Mouse (Mus musculus) WW6 (cell line): Measurements from ENCODE around the gene Nacc2.

Experiments
- DNase-seq: peaks from one replicate; pipeline ENCODE4 v3.0.0-alpha.2; 2013; ENCODE audit warnings: low read depth, low spot score

The Nacc2 gene

DNA sequence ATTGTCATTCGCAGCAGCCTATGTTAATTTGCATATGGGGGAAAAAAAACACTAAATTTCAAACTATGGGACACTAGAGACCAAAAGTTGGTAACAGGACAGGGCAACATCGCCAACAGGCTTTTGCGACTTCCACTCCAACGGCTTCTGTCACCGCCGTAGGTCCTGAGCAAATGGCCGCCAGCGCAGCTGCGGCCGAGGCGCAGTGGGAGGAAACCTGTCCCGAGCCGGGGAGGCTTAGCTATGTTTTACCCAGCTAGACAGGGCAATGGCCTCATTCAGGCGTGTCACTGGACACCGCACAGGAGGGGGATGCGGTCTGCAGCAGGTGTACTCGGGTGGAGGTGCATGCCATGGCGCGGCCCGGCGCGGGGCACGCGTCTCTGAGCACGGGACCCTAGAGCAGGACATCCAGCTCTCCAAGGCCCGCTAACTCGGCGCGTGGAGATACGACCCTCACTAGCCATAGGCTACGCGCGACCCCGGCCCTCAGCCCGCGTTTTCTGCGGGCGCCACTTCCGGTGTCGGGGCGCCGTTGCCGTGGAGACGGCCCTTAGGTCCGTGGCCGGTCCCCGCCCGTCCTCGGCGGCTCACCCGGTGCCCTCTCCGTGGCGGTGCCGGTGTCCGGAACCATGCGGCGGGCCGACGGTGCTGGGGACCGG lies 16.7 kb upstream of the Nacc2 start:
- no peak for DNase-seq

DNA sequence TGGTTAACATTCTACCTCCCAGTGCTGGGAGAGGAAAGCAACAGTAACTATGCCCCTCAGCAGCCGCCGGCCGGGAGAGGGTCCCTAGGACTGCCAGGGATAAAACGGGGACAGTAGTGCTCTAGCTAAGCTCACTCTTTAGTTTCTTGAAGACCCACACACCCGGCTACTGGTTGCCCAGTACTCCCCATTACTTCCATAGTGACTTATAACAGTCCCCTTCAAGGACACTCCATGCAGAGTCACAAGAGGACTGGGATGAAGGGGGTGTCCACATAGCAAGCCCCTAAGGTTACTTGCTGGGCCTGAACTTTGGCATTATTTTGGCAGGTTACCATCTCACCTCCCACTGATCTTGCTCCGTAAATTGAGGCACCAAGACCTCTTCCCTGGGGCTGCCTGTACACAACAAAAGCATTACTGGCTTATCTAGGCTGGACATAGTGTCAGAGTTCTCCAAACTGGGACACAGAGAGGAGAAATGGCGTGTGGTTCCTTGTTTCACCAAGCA lies 16.1 kb upstream of the Nacc2 start:
- no peak for DNase-seq

DNA sequence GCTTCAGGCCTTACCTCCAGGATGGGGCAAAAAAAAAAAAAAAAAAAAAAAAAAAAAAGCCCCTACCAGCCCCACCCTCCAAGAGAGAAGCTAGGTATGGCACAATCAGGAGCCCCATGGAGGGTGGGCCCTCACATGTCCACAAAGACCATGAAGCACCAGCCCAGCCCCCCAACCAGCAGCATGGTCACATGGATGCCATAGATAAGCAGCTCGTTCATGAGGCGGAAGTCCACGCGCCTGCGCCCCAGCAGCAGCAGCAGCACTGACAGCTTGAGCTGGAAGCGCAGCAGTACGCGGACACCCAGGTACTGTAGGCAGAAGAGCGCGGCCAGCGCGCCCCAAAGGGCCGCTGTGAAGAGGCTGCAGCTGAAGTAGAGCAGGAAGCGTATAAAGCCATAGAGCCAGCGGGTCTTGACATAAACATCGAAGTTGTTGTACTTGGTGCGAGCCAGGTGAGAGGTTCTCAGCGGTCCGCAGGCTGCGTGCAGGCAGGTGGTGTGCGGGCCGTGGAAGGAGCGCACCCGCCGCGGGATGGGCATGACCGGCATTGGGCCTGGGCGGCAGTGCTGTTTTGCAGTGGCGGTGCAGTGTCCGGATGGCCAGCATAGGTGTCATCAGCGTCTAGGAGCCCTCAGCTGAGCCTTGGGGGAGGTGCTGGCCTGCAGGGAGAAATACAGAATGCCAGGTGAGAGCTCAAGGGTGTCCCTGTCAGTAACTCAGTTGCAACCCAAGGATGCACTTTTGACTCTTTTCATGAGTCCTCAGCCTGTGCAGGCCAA lies 15.4 kb upstream of the Nacc2 start:
- DNase-seq = no peak

DNA sequence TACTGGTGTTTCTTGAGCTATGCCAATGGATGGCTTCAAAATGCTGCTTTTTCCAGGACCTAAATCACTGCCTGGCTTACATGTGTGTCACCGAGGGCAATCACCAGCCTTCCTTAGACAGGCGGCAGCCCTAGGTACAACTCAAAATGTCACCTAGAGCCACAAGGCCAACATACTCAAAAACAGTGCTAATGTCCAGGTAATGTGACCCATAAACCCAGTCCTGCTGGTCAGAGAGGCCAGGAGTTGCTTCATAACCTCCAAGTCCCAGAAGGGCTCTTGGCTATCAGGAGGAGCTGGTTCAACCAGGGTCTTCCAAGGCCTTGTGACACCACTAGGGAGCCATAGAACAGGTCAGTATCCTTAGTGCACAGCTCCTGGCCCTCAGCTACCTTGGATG lies 11.6 kb upstream of the Nacc2 start:
- DNase-seq = no peak

DNA sequence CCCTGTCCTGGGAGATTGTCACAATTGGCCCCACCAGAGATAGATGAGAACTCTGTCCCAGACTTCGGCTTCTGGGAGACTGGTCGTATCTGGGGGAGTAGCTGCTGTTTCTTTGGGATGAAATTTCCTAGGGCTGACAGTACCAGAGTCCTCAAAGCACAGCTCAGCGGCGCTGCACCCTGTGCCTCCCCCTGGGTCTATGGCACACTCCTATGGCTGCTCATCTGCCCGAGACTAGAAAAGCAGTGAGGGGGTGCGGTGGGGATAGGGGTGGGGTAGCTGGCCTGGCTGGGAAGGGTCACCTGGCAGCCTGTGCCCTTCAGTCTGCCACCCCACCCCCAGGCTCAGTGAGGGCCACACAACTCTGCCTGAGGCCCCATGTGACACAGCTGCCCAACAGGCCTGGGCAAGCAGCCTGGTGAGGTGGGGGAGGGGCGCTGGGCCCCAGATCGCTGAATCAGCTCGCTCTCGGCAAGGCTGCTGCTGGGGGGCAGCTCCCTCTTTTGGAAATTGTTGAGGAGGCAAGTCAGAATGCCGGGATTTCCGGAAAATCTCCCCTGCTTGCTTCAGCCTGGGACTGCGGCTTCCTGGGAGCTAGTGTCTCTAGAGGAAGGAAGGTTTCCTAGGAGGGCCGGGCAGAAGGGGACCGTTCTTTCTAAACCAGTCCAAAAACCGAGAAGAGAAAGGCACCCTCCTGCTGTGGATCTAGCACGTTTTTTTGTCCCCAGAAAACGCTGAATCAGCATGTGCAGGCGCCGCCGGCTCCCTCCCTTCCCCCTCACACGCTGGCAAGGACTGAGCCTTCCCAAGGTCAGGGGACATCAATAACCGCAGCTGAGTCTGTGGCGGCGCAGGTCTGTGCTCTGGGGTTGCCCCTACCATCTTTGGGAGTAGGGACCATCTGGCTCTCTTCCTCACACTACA lies 9.9 kb upstream of the Nacc2 start:
- DNase-seq = peak; percentile 52

DNA sequence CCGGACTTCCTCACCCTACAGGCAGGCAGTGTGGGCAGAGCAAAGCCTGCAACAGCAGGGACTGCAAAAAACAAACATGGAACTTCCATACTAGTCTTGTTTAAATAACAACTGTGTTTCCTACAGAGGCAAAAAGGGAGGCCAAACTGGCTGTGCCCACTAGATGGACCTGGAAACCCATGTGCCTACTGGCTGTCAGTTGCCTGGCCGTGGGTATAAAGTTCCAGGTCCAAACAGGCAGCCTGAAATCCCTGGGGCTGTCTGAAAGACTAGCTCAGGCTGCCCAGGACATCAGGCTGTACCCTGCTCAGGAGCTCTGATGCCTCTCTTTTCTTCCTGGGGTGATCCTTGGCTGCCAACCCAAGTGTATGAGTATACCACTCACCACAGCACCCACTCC lies 8.3 kb upstream of the Nacc2 start:
- no peak for DNase-seq

DNA sequence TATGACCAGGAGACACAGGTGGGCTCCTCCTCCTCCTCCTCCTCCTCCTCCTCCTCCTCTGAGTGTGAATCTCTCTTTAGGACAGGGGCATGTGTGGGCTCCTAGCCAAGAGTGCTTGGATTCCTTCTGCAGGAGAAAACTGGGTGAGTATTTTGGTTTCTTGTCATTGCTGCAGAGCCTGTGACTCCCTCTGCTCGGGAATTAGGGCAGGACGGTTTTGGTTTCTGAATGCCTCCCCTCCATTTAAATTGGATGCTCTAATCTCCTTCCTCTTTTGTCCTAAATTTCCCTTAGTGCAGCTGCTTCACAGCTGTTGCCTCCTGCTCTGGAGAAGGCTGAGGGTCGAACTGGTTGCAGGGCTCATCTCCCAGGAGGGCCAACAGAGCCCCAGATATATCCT lies 6.9 kb upstream of the Nacc2 start:
- no peak for DNase-seq

DNA sequence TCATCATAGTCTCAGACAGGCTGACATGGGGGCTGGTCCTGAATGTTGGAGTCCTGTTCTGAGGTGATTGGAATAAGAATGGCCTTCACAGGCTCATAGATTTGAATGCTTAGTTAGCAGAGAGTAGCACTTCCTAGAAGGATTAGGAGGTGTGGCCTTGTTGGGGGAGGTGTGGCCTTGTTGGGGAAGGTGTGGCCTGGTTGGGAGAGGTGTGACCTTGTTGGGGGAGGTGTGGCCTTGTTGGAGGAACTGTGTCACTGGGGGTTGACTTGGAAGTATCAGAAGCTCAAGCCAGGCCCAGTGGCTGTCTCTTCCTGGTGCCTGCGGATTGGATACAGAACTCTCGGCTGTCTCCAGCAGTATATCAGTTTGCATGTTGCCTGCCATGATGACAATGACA lies 6.3 kb upstream of the Nacc2 start:
- peak; percentile 34 for DNase-seq

DNA sequence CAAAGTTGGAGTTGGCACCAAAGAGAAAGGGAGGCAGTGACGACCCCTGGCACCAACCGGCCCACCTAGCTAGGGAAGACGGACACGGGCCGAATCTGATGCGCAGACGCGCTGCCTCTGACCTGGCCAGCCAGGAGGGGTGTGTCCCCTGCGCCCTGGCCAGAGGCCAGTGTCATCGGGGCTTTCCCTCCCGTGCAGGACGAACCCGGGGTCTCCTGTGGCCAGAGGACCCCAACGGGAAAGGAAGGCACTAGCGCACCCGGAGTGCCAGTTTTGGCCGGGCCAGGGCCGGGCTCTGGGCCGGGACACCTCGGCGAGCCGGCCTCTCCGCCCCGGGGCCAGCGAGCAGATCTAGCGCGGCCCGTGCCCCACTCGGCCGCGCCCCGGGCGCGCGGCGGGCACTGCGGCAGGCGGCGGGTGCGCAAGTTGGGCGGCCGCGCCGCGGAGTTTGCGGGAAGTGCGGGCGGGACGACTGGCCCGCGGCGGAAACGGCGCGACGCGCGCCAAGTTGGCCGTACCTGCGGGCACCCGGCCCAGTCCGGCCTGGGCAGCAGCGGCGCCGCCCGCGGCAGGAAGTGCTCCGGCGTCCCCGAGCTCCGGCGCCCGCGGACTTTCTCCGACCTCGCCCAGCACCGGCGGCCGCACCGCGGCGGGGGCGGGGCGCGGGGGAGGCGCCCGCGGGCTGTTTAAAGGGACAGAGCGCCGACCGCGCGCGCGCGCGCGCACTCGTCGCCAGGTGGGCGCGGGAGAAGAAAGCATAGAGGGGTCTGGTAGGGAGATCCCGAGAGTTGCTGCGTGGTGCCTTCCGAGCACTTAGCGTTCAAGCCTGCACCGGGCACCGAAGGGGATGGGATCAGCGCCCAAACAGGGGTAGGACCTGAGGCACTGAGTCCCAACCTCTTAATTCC lies 595 bp downstream of the Nacc2 start:
- no peak for DNase-seq

DNA sequence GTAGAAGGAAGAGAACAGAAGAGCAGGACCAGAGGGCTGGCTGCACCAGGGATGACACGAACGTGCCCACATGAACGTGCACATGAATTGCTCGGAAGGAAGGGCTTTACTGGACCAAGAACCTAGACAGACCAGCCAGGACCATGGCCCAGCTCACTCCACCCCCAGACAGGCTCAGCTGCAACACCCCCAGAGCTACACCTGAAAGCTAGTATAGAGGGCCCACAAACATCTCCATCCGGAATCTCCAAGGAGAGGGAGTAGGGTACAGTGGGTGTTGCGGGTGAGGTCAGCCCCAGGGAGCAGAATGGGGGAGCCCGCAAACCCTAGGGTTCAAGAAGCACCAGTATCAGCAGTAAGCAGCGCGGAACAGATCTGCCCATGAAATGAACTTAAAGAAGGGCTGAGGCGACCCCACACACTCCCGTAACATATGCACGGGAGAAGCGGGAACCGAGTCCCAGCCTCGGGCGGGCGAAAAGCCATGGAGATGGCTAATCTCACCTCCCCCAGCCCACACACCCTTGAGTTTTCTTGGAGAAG lies 1.4 kb downstream of the Nacc2 start:
- no peak for DNase-seq

DNA sequence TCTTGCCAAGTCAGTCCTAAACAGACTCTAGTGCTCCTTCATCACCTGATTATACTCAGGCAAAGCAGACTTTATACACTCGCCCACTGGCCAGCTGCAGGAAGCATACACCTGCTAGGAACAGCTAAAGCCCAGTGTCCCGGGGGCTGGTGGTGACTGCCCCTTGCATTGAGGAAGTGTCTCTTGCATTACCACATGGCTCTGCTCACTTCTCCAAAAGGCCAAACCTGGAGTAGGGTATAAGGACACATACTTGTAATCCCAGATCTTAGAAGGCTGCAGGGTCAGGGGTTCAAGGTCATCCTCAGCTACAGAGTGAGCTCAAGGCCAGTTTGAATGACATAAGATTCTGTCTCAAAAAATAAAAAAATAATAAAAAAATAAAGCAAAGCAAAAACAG lies 3.4 kb downstream of the Nacc2 start:
- DNase-seq = no peak

DNA sequence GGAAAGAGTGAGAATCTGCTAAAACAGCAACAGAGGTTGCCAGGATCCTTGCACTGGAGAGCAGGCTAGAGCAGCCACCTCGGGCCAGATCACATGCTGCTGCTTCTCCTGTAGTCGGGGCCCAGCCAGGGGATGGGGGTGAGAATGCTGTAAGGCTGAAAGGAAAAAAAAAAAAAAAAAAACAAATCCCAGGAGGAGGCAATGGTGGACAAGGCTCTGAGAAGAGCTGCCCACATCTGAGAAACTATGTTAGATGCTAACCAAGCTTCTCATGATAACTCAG lies 3.8 kb downstream of the Nacc2 start:
- no peak for DNase-seq

DNA sequence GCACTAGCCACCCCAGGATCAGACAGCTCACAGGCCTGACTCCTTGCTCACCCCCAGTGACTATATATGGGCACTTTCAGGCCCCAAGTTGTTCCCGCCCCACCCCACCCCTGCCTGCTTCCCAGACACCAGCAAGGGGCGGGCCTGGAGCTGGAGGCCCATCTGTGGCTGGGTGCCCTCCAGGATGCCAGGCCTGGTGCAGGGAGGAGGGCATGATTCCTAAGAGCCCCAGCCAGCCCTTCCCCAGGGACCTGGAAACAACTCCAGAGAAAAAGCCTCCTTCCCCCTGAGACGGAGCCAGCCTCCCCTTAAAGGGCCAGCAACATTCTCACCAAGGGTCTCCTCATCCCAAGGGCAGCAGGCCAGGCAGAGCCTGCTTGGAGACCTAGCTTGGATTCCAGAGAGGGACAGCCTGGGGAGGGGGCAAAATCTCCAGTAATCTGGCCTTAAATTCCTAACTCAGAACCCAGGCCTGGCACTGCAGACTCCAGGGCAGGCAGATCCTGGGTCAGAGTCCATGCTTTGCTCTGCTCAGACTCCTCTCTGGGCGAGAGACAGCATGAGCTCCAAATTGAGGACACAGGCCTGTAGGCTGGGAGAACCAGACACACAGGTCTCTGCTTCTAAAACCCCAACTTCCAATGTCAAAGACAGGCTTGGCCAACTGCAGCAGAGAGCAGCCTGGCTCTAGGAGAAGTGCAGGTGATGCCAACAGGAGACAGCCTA lies 4.3 kb downstream of the Nacc2 start:
- DNase-seq = no peak

DNA sequence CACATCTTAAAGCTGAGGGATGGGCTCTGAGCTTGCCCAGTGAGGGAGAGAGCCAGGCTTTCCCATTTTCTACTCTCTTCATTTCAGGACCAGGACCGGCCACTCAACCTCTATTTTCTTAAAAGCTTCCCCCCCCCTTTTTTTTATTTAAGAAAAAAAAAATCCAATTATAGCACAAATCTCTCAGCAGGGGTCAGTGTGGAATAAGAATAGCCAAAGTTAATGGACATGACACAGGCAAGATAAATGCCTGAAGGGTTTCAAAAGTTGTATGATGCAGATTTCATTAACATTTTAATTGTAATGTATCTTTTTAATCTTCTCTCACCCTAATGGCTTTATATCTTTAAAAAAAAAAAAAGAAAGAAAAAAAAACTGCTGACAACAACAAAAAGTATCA lies 5.4 kb downstream of the Nacc2 start:
- no peak for DNase-seq

DNA sequence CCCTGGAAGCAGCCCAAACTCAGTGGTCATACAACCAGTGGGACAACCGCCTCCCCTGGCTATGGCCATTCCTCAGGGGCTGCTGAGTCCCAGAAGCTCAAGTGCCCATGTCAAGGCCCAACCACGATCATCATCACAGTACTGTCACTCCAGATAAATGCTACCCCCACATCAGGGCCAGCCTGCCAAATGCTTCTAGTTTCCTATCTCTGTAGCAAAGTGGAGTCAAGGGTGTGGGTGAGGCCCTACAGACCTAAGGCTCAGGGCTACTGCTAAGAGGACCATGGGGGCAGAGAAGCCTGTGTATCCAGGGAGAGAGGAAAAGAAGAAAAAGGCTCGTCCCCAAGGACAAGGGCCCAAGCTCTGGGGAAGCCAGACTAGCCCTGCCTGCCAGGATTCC lies 6.5 kb downstream of the Nacc2 start:
- DNase-seq = no peak

DNA sequence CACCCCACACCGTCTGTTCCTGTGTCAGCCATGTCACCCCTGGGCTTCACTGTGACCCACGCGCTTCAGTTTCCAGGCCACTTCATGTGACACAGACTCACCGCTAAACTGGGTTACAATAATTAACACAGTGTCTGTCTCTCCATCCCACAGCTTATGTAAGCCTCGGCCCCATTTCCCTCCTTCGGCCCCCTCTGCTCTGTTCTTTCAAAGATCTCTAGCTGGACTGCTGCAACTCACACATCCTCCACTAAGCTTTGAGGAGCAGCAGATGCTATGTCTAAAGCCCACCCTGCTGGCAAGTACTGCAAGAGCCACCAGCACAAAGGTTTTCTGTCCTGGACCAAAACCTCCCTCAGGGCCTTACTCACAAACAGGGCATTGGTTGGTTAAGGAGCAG lies 7.8 kb downstream of the Nacc2 start:
- DNase-seq = no peak

DNA sequence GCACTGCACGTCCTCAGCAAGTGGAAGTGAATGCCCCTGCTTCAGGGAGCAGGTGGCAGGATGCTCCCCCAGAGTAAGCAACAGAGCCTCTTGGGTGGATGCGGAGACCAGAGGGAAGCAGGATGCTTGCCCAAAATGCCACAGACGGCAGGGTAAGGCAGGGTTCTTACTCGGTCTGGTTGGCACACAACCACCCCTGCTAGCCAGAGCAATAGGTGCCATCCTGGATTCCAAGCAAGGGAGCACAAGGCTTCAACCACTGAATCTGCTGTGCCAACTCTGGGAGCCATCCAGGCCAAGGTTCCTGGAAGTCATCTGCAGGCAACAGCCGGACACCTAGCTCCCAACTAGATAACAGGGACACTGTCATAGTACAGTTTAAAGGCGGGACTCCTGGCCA lies 14.8 kb downstream of the Nacc2 start:
- no peak for DNase-seq

DNA sequence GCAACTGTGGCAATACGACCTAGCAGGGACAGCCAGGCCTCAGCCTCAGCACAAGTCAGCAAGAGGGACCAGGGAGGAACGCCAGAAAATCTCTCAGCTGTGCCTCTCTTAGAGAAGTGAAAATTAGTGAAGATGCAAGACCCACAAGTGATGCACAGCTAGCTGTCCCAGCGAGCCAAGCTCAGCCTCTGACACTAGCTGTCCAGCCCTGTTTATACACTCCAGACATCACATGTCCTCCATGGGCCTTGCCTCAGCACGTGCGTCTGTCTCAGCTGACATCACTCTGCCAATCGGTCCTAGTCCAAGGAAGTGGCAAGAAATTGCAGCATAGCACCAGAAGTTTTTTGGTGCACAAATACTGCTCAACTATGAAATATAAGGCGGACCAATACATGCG lies 16.0 kb downstream of the Nacc2 start:
- DNase-seq = no peak

DNA sequence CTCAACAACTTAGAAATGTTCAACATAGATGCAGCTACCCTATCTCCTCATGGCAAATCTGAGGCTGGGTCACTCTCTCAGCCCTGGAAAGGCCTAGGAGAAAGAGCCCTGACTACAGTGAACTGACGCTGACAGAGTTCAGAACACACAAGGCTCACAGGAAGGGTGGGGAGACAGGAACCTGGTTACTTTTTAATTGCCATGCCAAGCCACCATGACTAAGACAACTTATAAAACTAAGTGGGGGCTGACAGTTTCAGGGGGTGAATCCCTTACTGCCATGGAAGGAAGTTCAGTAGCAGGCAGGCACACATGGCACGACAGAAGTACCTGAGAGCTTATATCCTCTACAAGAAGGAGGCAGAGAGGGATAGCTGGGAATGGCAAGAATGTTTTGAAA lies 16.8 kb downstream of the Nacc2 start:
- no peak for DNase-seq

DNA sequence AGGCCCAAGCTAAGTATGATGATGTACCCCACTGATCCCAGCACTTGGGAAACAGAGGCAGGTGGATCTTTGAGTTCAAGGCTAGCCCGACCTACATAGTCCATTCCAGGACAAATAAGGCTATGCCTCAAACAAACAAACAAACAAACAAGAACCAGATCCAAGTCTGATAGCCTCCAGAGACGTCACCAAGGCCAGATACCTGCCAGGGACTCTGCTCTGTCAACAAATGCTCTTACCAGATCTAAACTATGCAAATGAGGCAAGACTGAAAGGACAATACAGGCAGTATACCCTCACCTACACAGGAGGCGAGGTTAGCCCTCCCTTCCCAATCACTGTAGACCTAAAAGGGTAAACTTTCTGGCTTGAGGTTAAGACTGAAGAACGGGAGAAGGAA lies 22.7 kb downstream of the Nacc2 start:
- DNase-seq = no peak

DNA sequence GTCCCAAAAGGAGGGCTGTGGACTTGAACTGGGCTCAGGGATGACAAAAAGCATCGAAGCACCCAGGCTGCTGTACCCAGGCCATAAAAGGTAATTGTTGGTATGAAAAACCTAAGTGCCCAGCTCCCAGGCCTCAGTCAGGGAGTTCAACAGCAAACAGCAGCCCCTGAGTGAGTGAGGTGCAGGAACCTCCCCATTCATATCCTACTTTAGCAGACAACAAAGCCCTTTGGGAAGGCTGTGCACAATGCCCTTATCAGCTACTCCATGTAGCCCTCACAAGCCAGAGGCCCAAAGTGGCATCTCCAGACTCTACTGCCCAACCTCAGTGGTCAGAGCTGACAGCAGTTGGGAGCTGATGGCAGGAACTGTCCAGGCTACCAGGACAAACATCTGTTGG lies 23.2 kb downstream of the Nacc2 start:
- no peak for DNase-seq
